Mouse (Mus musculus) thymus, adult 2 months (tissue): ENCODE data around the gene Slc12a8.

Experiments used
- CTCF ChIP-seq: fragments of 200-500 bp; IDR thresholded peaks from 2 replicates; pipeline ENCODE4 v1.5.1; 2012; ENCODE audit warnings: mild to moderate bottlenecking, control low read depth, low read length, moderate library complexity, borderline replicate concordance; ENCODE audit not compliant: control insufficient read depth, poor library complexity, insufficient read depth; ENCODE audit errors: extremely low read depth
- POLR2A ChIP-seq: fragments of 200-500 bp; IDR thresholded peaks from 2 replicates; pipeline ENCODE4 v1.6.1; 2012; ENCODE audit warnings: mild to moderate bottlenecking, low read length, control low read depth, moderate library complexity; ENCODE audit not compliant: control insufficient read depth, poor library complexity, insufficient read depth; ENCODE audit errors: extremely low read depth

GRCm38 (mm10) chr16:33591390-33592067 lies 74.4 kb downstream of the Slc12a8 start:
- TF ChIP-seq POLR2A (no peak), CTCF (no peak)
